Mouse (Mus musculus): Measurements from ENCODE around the gene Nmt1. TPM values are rescaled to one million over a fixed set of nuclear protein-coding genes. Genes with fewer than 3 reads are reported as not detected.

The Nmt1 gene
- polyA plus RNA-seq, 1 experiment: 77.1 TPM

- Histone ChIP-seq H3K79me2 (ENCODE audit: control insufficient read depth, insufficient read depth) (peaks cover 7% of the 10 kb centered on the region), H3K4me3 (no peak overlapping the region), H3K36me3 (ENCODE audit: control insufficient read depth, insufficient read depth) (peaks cover 27% of the 10 kb centered on the region), H3K4me2 (ENCODE audit: low read depth) (peak overlapping the region; percentile 67), H3K27me3 (ENCODE audit: control insufficient read depth, insufficient read depth, insufficient read length) (no peaks in the 10 kb centered on the region), H3ac (ENCODE audit: control insufficient read depth, insufficient read length) (no peak overlapping the region)
- TF ChIP-seq USF1 (IDR thresholded peaks at IDR 0.05; ENCODE audit: low read depth): peak; percentile 19
- no peak for TF ChIP-seq TCF12 (IDR thresholded peaks at IDR 0.05; ENCODE audit: insufficient read depth, poor library complexity, severe bottlenecking)
- TF ChIP-seq REST (IDR thresholded peaks at IDR 0.05; ENCODE audit: insufficient read depth, insufficient read length): no peak
- peak; percentile 77 for TF ChIP-seq POLR2AphosphoS2 (IDR thresholded peaks at IDR 0.05; ENCODE audit: insufficient read length, low read depth)
- TF ChIP-seq SRF (IDR thresholded peaks at IDR 0.05; ENCODE audit: control insufficient read depth, insufficient read length, low read depth): no peak
- no peak for TF ChIP-seq MAX (IDR thresholded peaks at IDR 0.05; ENCODE audit: low read depth)
- TF ChIP-seq MYOG (IDR thresholded peaks at IDR 0.05; ENCODE audit: control insufficient read depth in 1 of 3, insufficient read depth in 1 of 3, insufficient read length in 2 of 3, low read depth in 2 of 3): peak in 1 of 3 experiments; percentile 67
- no peak for TF ChIP-seq TCF3 (IDR thresholded peaks at IDR 0.05; ENCODE audit: insufficient read length, low read depth)
- peak; percentile 65 for TF ChIP-seq POLR2A (IDR thresholded peaks at IDR 0.05; ENCODE audit: insufficient read length, low read depth)
- no peak for TF ChIP-seq E2F4 (IDR thresholded peaks at IDR 0.05; ENCODE audit: insufficient read depth)
- peak in 1 of 3 experiments; percentile 45 for TF ChIP-seq MYOD1 (IDR thresholded peaks at IDR 0.05; ENCODE audit: control insufficient read depth in 1 of 3, insufficient read length in 2 of 3, low read depth in 2 of 3)
- peak; percentile 89 for TF ChIP-seq CEBPB (IDR thresholded peaks at IDR 0.05; ENCODE audit: insufficient read depth, poor library complexity, severe bottlenecking)
These were observed 23.3 kb downstream of the Nmt1 start for GRCm38 (mm10) chr11:103051249-103051691.

- H3K27me3 ChIP-seq (ENCODE audit: control insufficient read depth, insufficient read depth, insufficient read length): no peaks in the 10 kb centered on the region
- no peak for TF ChIP-seq REST (IDR thresholded peaks at IDR 0.05; ENCODE audit: insufficient read depth, insufficient read length)
- no peak for TF ChIP-seq TCF3 (IDR thresholded peaks at IDR 0.05; ENCODE audit: insufficient read length, low read depth)
- TF ChIP-seq SRF (IDR thresholded peaks at IDR 0.05; ENCODE audit: control insufficient read depth, insufficient read length, low read depth): no peak
- TF ChIP-seq POLR2A (IDR thresholded peaks at IDR 0.05; ENCODE audit: insufficient read length, low read depth): no peak
- no peak for TF ChIP-seq CEBPB (IDR thresholded peaks at IDR 0.05; ENCODE audit: insufficient read depth, poor library complexity, severe bottlenecking)
- no peak for TF ChIP-seq MYOG (IDR thresholded peaks at IDR 0.05; ENCODE audit: control insufficient read depth in 1 of 3, insufficient read depth in 1 of 3, insufficient read length in 2 of 3, low read depth in 2 of 3)
- no peak for TF ChIP-seq POLR2AphosphoS2 (IDR thresholded peaks at IDR 0.05; ENCODE audit: insufficient read length, low read depth)
- no peak for TF ChIP-seq TCF12 (IDR thresholded peaks at IDR 0.05; ENCODE audit: insufficient read depth, poor library complexity, severe bottlenecking)
- no peak for TF ChIP-seq USF1 (IDR thresholded peaks at IDR 0.05; ENCODE audit: low read depth)
- TF ChIP-seq MAX (IDR thresholded peaks at IDR 0.05; ENCODE audit: low read depth): no peak
- TF ChIP-seq E2F4 (IDR thresholded peaks at IDR 0.05; ENCODE audit: insufficient read depth): no peak
- no peak for TF ChIP-seq MYOD1 (IDR thresholded peaks at IDR 0.05; ENCODE audit: control insufficient read depth in 1 of 3, insufficient read length in 2 of 3, low read depth in 2 of 3)
- H3K4me3 ChIP-seq: no peak overlapping the region
- peak overlapping the region; percentile 67 for H3K4me2 ChIP-seq (ENCODE audit: low read depth)
- H3K36me3 ChIP-seq (ENCODE audit: control insufficient read depth, insufficient read depth): peaks cover 24% of the 10 kb centered on the region
- H3ac ChIP-seq (ENCODE audit: control insufficient read depth, insufficient read length): no peak overlapping the region
- H3K79me2 ChIP-seq (ENCODE audit: control insufficient read depth, insufficient read depth): peaks cover 10% of the 10 kb centered on the region
These were observed 24.1 kb downstream of the Nmt1 start for GRCm38 (mm10) chr11:103052078-103052477.

- Histone ChIP-seq H3K4me2 (ENCODE audit: low read depth) (peak overlapping the region; percentile 34), H3K27me3 (ENCODE audit: control insufficient read depth, insufficient read depth, insufficient read length) (no peaks in the 10 kb centered on the region)
- TF ChIP-seq POLR2A (IDR thresholded peaks at IDR 0.05; ENCODE audit: insufficient read length, low read depth) (no peak), MAX (IDR thresholded peaks at IDR 0.05; ENCODE audit: low read depth) (no peak), CEBPB (IDR thresholded peaks at IDR 0.05; ENCODE audit: insufficient read depth, poor library complexity, severe bottlenecking) (no peak), USF1 (IDR thresholded peaks at IDR 0.05; ENCODE audit: low read depth) (peak; percentile 67), MYOG (IDR thresholded peaks at IDR 0.05; ENCODE audit: control insufficient read depth in 1 of 3, insufficient read depth in 1 of 3, insufficient read length in 2 of 3, low read depth in 2 of 3) (peak in 1 of 3 experiments; percentile 72), REST (IDR thresholded peaks at IDR 0.05; ENCODE audit: insufficient read depth, insufficient read length) (no peak), TCF3 (IDR thresholded peaks at IDR 0.05; ENCODE audit: insufficient read length, low read depth) (no peak), MYOD1 (IDR thresholded peaks at IDR 0.05; ENCODE audit: control insufficient read depth in 1 of 3, insufficient read length in 2 of 3, low read depth in 2 of 3) (peak in 2 of 3 experiments; percentile 41 to 52), E2F4 (IDR thresholded peaks at IDR 0.05; ENCODE audit: insufficient read depth) (no peak), POLR2AphosphoS2 (IDR thresholded peaks at IDR 0.05; ENCODE audit: insufficient read length, low read depth) (no peak), TCF12 (IDR thresholded peaks at IDR 0.05; ENCODE audit: insufficient read depth, poor library complexity, severe bottlenecking) (peak; percentile 13), SRF (IDR thresholded peaks at IDR 0.05; ENCODE audit: control insufficient read depth, insufficient read length, low read depth) (no peak)
These were observed 25.4 kb downstream of the Nmt1 start for GRCm38 (mm10) chr11:103053191-103054076.

GRCm38 (mm10) chr11:103054798-103055197 lies 26.8 kb downstream of the Nmt1 start:
- TF ChIP-seq POLR2A (IDR thresholded peaks at IDR 0.05; ENCODE audit: insufficient read length, low read depth) (no peak), TCF12 (IDR thresholded peaks at IDR 0.05; ENCODE audit: insufficient read depth, poor library complexity, severe bottlenecking) (no peak), TCF3 (IDR thresholded peaks at IDR 0.05; ENCODE audit: insufficient read length, low read depth) (no peak), CEBPB (IDR thresholded peaks at IDR 0.05; ENCODE audit: insufficient read depth, poor library complexity, severe bottlenecking) (no peak), MYOG (IDR thresholded peaks at IDR 0.05; ENCODE audit: control insufficient read depth in 1 of 3, insufficient read depth in 1 of 3, insufficient read length in 2 of 3, low read depth in 2 of 3) (no peak), REST (IDR thresholded peaks at IDR 0.05; ENCODE audit: insufficient read depth, insufficient read length) (no peak), POLR2AphosphoS2 (IDR thresholded peaks at IDR 0.05; ENCODE audit: insufficient read length, low read depth) (no peak), SRF (IDR thresholded peaks at IDR 0.05; ENCODE audit: control insufficient read depth, insufficient read length, low read depth) (no peak), MAX (IDR thresholded peaks at IDR 0.05; ENCODE audit: low read depth) (no peak), E2F4 (IDR thresholded peaks at IDR 0.05; ENCODE audit: insufficient read depth) (no peak), MYOD1 (IDR thresholded peaks at IDR 0.05; ENCODE audit: control insufficient read depth in 1 of 3, insufficient read length in 2 of 3, low read depth in 2 of 3) (no peak), USF1 (IDR thresholded peaks at IDR 0.05; ENCODE audit: low read depth) (no peak)
- H3K4me3 ChIP-seq: no peak overlapping the region
- H3ac ChIP-seq (ENCODE audit: control insufficient read depth, insufficient read length): no peak overlapping the region
- H3K79me2 ChIP-seq (ENCODE audit: control insufficient read depth, insufficient read depth): peaks cover 10% of the 10 kb centered on the region
- no peaks in the 10 kb centered on the region for H3K27me3 ChIP-seq (ENCODE audit: control insufficient read depth, insufficient read depth, insufficient read length)
- peaks cover 31% of the 10 kb centered on the region for H3K36me3 ChIP-seq (ENCODE audit: control insufficient read depth, insufficient read depth)
- H3K4me2 ChIP-seq (ENCODE audit: low read depth): no peak overlapping the region

More at GRCm38 (mm10) chr11:103053191-103054076, 25.4 kb downstream of the Nmt1 start:
- Histone ChIP-seq H3K79me2 (ENCODE audit: control insufficient read depth, insufficient read depth) (peaks cover 10% of the 10 kb centered on the region), H3K4me3 (no peak overlapping the region), H3K36me3 (ENCODE audit: control insufficient read depth, insufficient read depth) (peaks cover 25% of the 10 kb centered on the region), H3ac (ENCODE audit: control insufficient read depth, insufficient read length) (no peak overlapping the region)

Measured in myocyte (in vitro differentiated cells).